In the genomic region with DNA sequence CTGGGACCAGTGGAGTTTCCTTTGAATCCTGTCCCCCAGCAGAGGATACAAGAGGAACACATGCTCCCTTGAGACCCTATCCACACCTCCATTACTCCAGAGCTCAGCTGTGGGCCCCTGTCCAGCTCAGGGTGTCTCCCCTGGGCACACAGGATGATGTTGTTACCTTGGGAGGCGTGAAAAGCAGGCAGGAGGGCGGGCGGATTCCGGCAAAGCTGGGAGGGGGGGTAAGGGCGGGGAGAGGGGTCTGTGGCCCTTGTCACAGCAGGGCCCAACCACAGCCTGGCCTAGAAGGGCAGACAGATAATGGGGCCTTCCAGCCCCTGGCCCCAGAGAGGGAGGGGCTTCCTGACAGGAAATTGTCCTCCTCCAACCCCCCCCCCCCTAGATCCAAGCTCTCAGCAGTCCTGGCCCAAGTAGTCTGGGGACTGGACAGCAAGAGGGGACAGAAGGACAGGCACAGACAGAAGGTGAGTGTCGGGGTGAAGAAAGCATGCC, we compare ENCODE assay signal across 13 mouse cellular contexts. TPM values are rescaled to one million over a fixed set of nuclear protein-coding genes. Genes with fewer than 3 reads are reported as not detected.
DNase-seq lines count a peak whose midpoint lies in the region; ATAC-seq lines count a peak whose summit lies in the region.
"Had no signal": no experiment of that assay in that cellular context is flagged by ENCODE, and none has a peak within 500 bp of the region (broad histone marks: within the 10 kb centered on the region; RNA-seq: fewer than 3 reads in every experiment).

A gene (plus strand): TSS at position 448 of the 498 bp plus-strand sequence.

- H3K4me2 ChIP-seq in forebrain, embryonic 16.5 days (ENCODE audit: low read length) = no peak within 1 kb of the TSS
- H3K4me2 ChIP-seq in kidney, embryonic 16.5 days (replicated peaks; ENCODE audit: low read depth, low read length) = peak within 1 kb of the TSS; percentile 44
- H3K4me2 ChIP-seq in liver, embryonic 16.5 days (ENCODE audit: low read depth, low read length) = no peak within 1 kb of the TSS

- ATAC-seq in forebrain, embryonic 16.5 days = no peak
- no peak for ATAC-seq in megakaryocyte, adult 5-6 weeks (ENCODE audit: poor library complexity, severe bottlenecking)
- no peak for ATAC-seq in kidney, embryonic 16.5 days (ENCODE audit: low FRiP score, low TSS enrichment)
- peak; percentile 5; the same call in 1 of the 2 replicates for ATAC-seq in liver, embryonic 16.5 days (ENCODE audit: low read depth)
- ATAC-seq: Patski had no signal

- peaks cover 44% of the 10 kb centered on the region for H3K4me1 ChIP-seq in forebrain, embryonic 10.5 days
- peaks cover 8% of the 10 kb centered on the region for H3K4me1 ChIP-seq in forebrain, embryonic 16.5 days (replicated peaks; ENCODE audit: control insufficient read depth, insufficient read depth, low read length)
- peaks cover 82% of the 10 kb centered on the region for H3K4me1 ChIP-seq in megakaryocyte, embryonic 14.5 days
- H3K4me1 ChIP-seq in kidney, embryonic 16.5 days (ENCODE audit: insufficient read depth, low read length) = peaks cover 10% of the 10 kb centered on the region
- H3K4me1 ChIP-seq in liver, embryonic 16.5 days (ENCODE audit: control insufficient read depth, low read depth, low read length) = peaks cover 1% of the 10 kb centered on the region; the same call in 1 of the 2 replicates

- H3K36me3 ChIP-seq in forebrain, embryonic 10.5 days (replicated peaks) = no peaks in the 10 kb centered on the region
- no peaks in the 10 kb centered on the region for H3K36me3 ChIP-seq in forebrain, embryonic 16.5 days (ENCODE audit: control insufficient read depth, insufficient read depth)
- H3K36me3 ChIP-seq in megakaryocyte, embryonic 14.5 days (replicated peaks; ENCODE audit: low read length) = peaks cover 21% of the 10 kb centered on the region
- no peaks in the 10 kb centered on the region for H3K36me3 ChIP-seq in kidney, embryonic 16.5 days (ENCODE audit: insufficient read depth, low read length)
- H3K36me3 ChIP-seq in liver, embryonic 16.5 days (ENCODE audit: control insufficient read depth, insufficient read depth) = no peaks in the 10 kb centered on the region
- H3K36me3 ChIP-seq: forebrain, embryonic 12.5 days had no signal

- no peaks in the 10 kb centered on the region for H3K9me3 ChIP-seq in forebrain, embryonic 10.5 days
- no peaks in the 10 kb centered on the region for H3K9me3 ChIP-seq in forebrain, embryonic 16.5 days (ENCODE audit: control insufficient read depth, low read length)
- H3K9me3 ChIP-seq in megakaryocyte, embryonic 14.5 days = no peaks in the 10 kb centered on the region
- H3K9me3 ChIP-seq in kidney, embryonic 16.5 days (ENCODE audit: low read length) = no peaks in the 10 kb centered on the region
- H3K9me3 ChIP-seq in liver, embryonic 16.5 days (replicated peaks; ENCODE audit: control insufficient read depth, low read length) = no peaks in the 10 kb centered on the region
- H3K9me3 ChIP-seq: forebrain, embryonic 12.5 days had no signal

- WGBS in forebrain, embryonic 10.5 days = 17% methylated on average over 6 of the region's 6 CpGs
- WGBS in forebrain, embryonic 16.5 days = 24% methylated on average over 6 of the region's 6 CpGs
- 36% methylated on average over 6 of the region's 6 CpGs for WGBS in kidney, embryonic 16.5 days
- 6% methylated on average over 6 of the region's 6 CpGs for WGBS in liver, embryonic 16.5 days (ENCODE audit: insufficient replicate concordance)

- H3K4me3 ChIP-seq in forebrain, embryonic 10.5 days = peak within 1 kb of the TSS; percentile 29
- H3K4me3 ChIP-seq in forebrain, embryonic 16.5 days (replicated peaks; ENCODE audit: low read length) = no peak within 1 kb of the TSS
- peak within 1 kb of the TSS; percentile 92 for H3K4me3 ChIP-seq in megakaryocyte, embryonic 14.5 days (replicated peaks)
- H3K4me3 ChIP-seq in kidney, embryonic 16.5 days (ENCODE audit: low read length) = peak within 1 kb of the TSS; percentile 35
- no peak within 1 kb of the TSS for H3K4me3 ChIP-seq in liver, embryonic 16.5 days (ENCODE audit: low read depth, low read length)
- H3K4me3 ChIP-seq: forebrain, embryonic 12.5 days had no signal

- H3K27ac ChIP-seq in forebrain, embryonic 10.5 days = peak within 1 kb of the TSS; percentile 51; the same call in 1 of the 2 replicates
- H3K27ac ChIP-seq in forebrain, embryonic 16.5 days (ENCODE audit: low read length) = no peak within 1 kb of the TSS
- H3K27ac ChIP-seq in kidney, embryonic 16.5 days (ENCODE audit: low read length) = peak within 1 kb of the TSS; percentile 56; the same call in 1 of the 2 replicates
- H3K27ac ChIP-seq in liver, embryonic 16.5 days (ENCODE audit: low read length) = no peak within 1 kb of the TSS
- H3K27ac ChIP-seq: forebrain, embryonic 12.5 days; liver, embryonic 14.5 days had no signal

- no peak for DNase-seq in forebrain, embryonic 10.5 days (ENCODE audit: extremely low spot score, low spot score)
- no peak for DNase-seq in cerebellum, adult 8-10 months
- DNase-seq in urinary bladder, postnatal 36 days (ENCODE audit: low spot score in 2 of 2) = no peak
- DNase-seq: cerebellum, adult 18-20 months had no signal

- H3K27me3 ChIP-seq in forebrain, embryonic 10.5 days (ENCODE audit: poor library complexity, severe bottlenecking) = peaks cover 67% of the 10 kb centered on the region
- H3K27me3 ChIP-seq in forebrain, embryonic 16.5 days (replicated peaks; ENCODE audit: control insufficient read depth, insufficient read depth, low read length) = peaks cover 10% of the 10 kb centered on the region
- no peaks in the 10 kb centered on the region for H3K27me3 ChIP-seq in megakaryocyte, embryonic 14.5 days (replicated peaks)
- H3K27me3 ChIP-seq in kidney, embryonic 16.5 days (ENCODE audit: insufficient read depth, low read length) = no peaks in the 10 kb centered on the region
- peaks cover 7% of the 10 kb centered on the region for H3K27me3 ChIP-seq in liver, embryonic 16.5 days (ENCODE audit: control insufficient read depth, insufficient read depth, low read depth, low read length)
- H3K27me3 ChIP-seq: Patski had no signal

- no peak within 1 kb of the TSS for H3K9ac ChIP-seq in forebrain, embryonic 16.5 days (replicated peaks; ENCODE audit: low read depth, low read length)
- peak within 1 kb of the TSS; percentile 36 for H3K9ac ChIP-seq in kidney, embryonic 16.5 days (replicated peaks; ENCODE audit: low read length)
- H3K9ac ChIP-seq in liver, embryonic 16.5 days (ENCODE audit: low read depth, low read length) = no peak within 1 kb of the TSS
- H3K9ac ChIP-seq: forebrain, embryonic 12.5 days; liver, embryonic 14.5 days had no signal

RNA-seq across cellular contexts. Expression of the gene that starts here (rescaled TPM):
- polyA plus RNA-seq in forebrain, embryonic 10.5 days (2016; fragmentation: Nextera tagmentation; extraction: Ambion mirVana) = 0.82 and 0.99 TPM in 2 replicates
- polyA plus RNA-seq in forebrain, embryonic 16.5 days (2015; fragmentation: Nextera tagmentation; extraction: Ambion mirVana) = 0.11 and 0.19 TPM in 2 replicates
- 40.8 and 53.6 TPM in 2 replicates for polyA plus RNA-seq in megakaryocyte, embryonic 14.5 days (2012; ENCODE audit: insufficient read depth, low replicate concordance)
- total RNA-seq in megakaryocyte, adult 5-6 weeks (2015) = 0.09 and 0.14 TPM in 2 replicates
- total RNA-seq in megakaryocyte, adult 5-6 weeks (2017) = 0.28 and 0.62 TPM in 2 replicates
- 2.9 and 3.8 TPM in 2 replicates for polyA plus RNA-seq in kidney, embryonic 16.5 days (2015; fragmentation: Nextera tagmentation; extraction: Ambion mirVana)
- polyA plus RNA-seq in liver, embryonic 16.5 days (2015; fragmentation: Nextera tagmentation; extraction: Ambion mirVana) = 0.54 and 0.55 TPM in 2 replicates
- total RNA-seq: neutrophil, adult 5-6 weeks had no signal
- polyA plus RNA-seq: Patski had no signal

Comparison
In these comparisons a context has a peak if more than half of its experiments do, and no peak if none do; other contexts are left out.
1. H3K27ac ChIP-seq: peak in forebrain, embryonic 10.5 days (single experiment) and kidney, embryonic 16.5 days (single experiment); none in forebrain, embryonic 16.5 days (single experiment) and liver, embryonic 16.5 days (single experiment).
2. H3K4me3 ChIP-seq: peak in forebrain, embryonic 10.5 days (single experiment), megakaryocyte, embryonic 14.5 days (single experiment) and kidney, embryonic 16.5 days (single experiment); none in forebrain, embryonic 16.5 days (single experiment) and liver, embryonic 16.5 days (single experiment).
3. Peak in ATAC-seq in liver, embryonic 16.5 days; RNA of the gene not detected or under 1 TPM.